Mouse (Mus musculus): ENCODE data around the gene Hnmt. TPM values are rescaled to one million over a fixed set of nuclear protein-coding genes. Genes with fewer than 3 reads are reported as not detected.

Hnmt gene
- total RNA-seq, 2 experiments from 2014 or later: 12.0 to 14.0 TPM

Other genes starting within 250 kb of the Hnmt start
- gene Tbpl2, start 47.2 kb upstream of the Hnmt start, total RNA-seq (2021): not detected
- gene Il1f8, start 103.8 kb upstream of the Hnmt start, total RNA-seq (2021): not detected
- not detected for gene Il1f9, start 137.1 kb upstream of the Hnmt start, total RNA-seq (2021)
- gene Il1f6, start 166.0 kb upstream of the Hnmt start, total RNA-seq (2021): not detected
- gene Il1f5, start 227.6 kb upstream of the Hnmt start, total RNA-seq (2021): not detected
- gene Il1f10, start 241.8 kb upstream of the Hnmt start, total RNA-seq (2021): not detected